In the genomic region with DNA sequence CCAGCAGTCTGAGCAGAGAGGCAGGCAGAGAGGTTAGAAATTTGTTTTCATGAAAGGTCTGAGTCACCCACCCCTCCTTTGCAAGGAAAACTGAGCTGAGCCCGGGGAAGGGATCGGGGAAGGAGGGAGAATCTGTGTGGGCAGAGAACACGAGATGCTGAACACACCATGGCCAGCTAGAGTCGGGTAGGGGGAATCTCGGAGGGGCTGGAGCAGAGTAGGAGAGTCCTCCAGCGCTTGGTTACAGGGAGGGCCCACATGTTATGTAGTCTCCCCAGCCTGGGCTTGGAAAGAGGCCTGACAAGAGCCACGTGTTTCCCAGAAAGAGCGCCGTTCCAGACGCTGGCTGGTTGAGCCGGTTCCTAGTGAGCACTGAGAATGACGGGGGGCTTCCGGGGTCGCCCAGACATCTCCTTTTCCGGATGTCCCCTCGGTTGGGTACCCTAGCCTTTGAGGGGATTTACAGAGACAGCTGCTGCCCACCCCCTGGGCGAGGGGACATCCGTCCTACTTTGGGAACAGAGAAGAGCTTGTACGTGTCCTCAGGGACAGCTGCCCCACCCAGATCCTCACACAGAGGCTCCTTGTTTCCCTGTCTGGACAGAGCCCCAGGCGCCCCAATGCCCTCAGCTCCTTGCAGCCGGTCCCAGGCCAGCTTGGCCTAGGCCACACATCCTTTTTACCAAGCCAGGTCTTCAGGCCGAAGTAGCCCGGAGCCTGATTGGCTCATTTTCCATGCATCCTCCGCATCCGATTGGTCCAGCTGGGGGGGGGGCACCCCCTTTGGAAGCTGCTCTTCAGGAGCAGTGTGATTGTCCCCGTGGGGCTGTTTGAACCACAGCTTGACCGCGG, we compare ENCODE assay signal across 8 mouse cellular contexts. TPM values are rescaled to one million over a fixed set of nuclear protein-coding genes. Genes with fewer than 3 reads are reported as not detected.
DNase-seq lines count a peak whose midpoint lies in the region; ATAC-seq and TF ChIP-seq lines count a peak whose summit lies in the region.

No protein-coding gene starts in this region.

- no peak for TF ChIP-seq CTCF in embryonic fibroblast, embryonic 13.5 days (IDR thresholded peaks at IDR 0.05; ENCODE audit: borderline replicate concordance, insufficient read depth, low read length)

- peak overlapping the region; percentile 3; the same call in 1 of the 2 replicates for H3K4me3 ChIP-seq in embryonic fibroblast, embryonic 13.5 days (ENCODE audit: insufficient read depth, low read length)
- peak overlapping the region; percentile 31 for H3K4me3 ChIP-seq in heart, embryonic 10.5 days
- peak overlapping the region; percentile 75 for H3K4me3 ChIP-seq in kidney, embryonic 14.5 days (ENCODE audit: low read length)
- H3K4me3 ChIP-seq in limb, embryonic 10.5 days = peak overlapping the region; percentile 38
- H3K4me3 ChIP-seq in neural tube, embryonic 12.5 days = 0 out of 2 replicates have a peak overlapping the region, but pooled peaks have one; percentile 7

- H3K27ac ChIP-seq in embryonic fibroblast, embryonic 13.5 days (ENCODE audit: insufficient read depth, low read length) = peak overlapping the region; percentile 97
- H3K27ac ChIP-seq in heart, embryonic 10.5 days = peak overlapping the region; percentile 78
- peak overlapping the region; percentile 95 for H3K27ac ChIP-seq in kidney, embryonic 14.5 days (ENCODE audit: low read depth, low read length)
- H3K27ac ChIP-seq in limb, embryonic 10.5 days = peak overlapping the region; percentile 87
- H3K27ac ChIP-seq in neural tube, embryonic 12.5 days = peak overlapping the region; percentile 53; the same call in 1 of the 2 replicates

- WGBS in heart, embryonic 10.5 days = 46% methylated on average over 28 of the region's 28 CpGs
- WGBS in kidney, embryonic 14.5 days = 14% methylated on average over 28 of the region's 28 CpGs
- WGBS in limb, embryonic 10.5 days = 33% methylated on average over 28 of the region's 28 CpGs
- WGBS in neural tube, embryonic 12.5 days = 39% methylated on average over 28 of the region's 28 CpGs

- peak; percentile 74 for TF ChIP-seq POLR2A in embryonic fibroblast, embryonic 13.5 days (IDR thresholded peaks at IDR 0.05; ENCODE audit: low read depth, low read length)

- H3K9me3 ChIP-seq in heart, embryonic 10.5 days = no peaks in the 10 kb centered on the region
- H3K9me3 ChIP-seq in kidney, embryonic 14.5 days (ENCODE audit: control insufficient read depth, low read length) = no peaks in the 10 kb centered on the region
- H3K9me3 ChIP-seq in limb, embryonic 10.5 days (replicated peaks) = no peaks in the 10 kb centered on the region
- no peaks in the 10 kb centered on the region for H3K9me3 ChIP-seq in neural tube, embryonic 12.5 days

- H3K36me3 ChIP-seq in heart, embryonic 10.5 days = peaks cover 34% of the 10 kb centered on the region
- H3K36me3 ChIP-seq in kidney, embryonic 14.5 days (ENCODE audit: control insufficient read depth, insufficient read depth, low read length) = peaks cover 18% of the 10 kb centered on the region
- peaks cover 42% of the 10 kb centered on the region for H3K36me3 ChIP-seq in limb, embryonic 10.5 days
- H3K36me3 ChIP-seq in neural tube, embryonic 12.5 days = peaks cover 9% of the 10 kb centered on the region

- H3K4me1 ChIP-seq in embryonic fibroblast, embryonic 13.5 days (ENCODE audit: control insufficient read depth, insufficient read depth, low read length) = peaks cover 14% of the 10 kb centered on the region
- peaks cover 51% of the 10 kb centered on the region for H3K4me1 ChIP-seq in heart, embryonic 10.5 days
- peaks cover 35% of the 10 kb centered on the region for H3K4me1 ChIP-seq in kidney, embryonic 14.5 days (ENCODE audit: control insufficient read depth, insufficient read depth, low read length)
- peaks cover 62% of the 10 kb centered on the region for H3K4me1 ChIP-seq in limb, embryonic 10.5 days
- peaks cover 27% of the 10 kb centered on the region for H3K4me1 ChIP-seq in neural tube, embryonic 12.5 days

- peak overlapping the region; percentile 78 for H3K4me2 ChIP-seq in kidney, embryonic 14.5 days (replicated peaks; ENCODE audit: low read depth, low read length)
- peak overlapping the region; percentile 50 for H3K4me2 ChIP-seq in neural tube, embryonic 12.5 days (replicated peaks)

- peak; percentile 38 for ATAC-seq in kidney, embryonic 14.5 days (ENCODE audit: low FRiP score, low TSS enrichment)
- ATAC-seq in neural tube, embryonic 12.5 days (ENCODE audit: low FRiP score, low read depth) = peak; percentile 27; the same call in 1 of the 2 replicates
- ATAC-seq in inflammation-experienced regulatory T-cells, adult 6 months = no peak

- no peaks in the 10 kb centered on the region for H3K27me3 ChIP-seq in heart, embryonic 10.5 days (ENCODE audit: insufficient read depth, poor library complexity, severe bottlenecking)
- no peaks in the 10 kb centered on the region for H3K27me3 ChIP-seq in kidney, embryonic 14.5 days (ENCODE audit: control insufficient read depth, insufficient read depth, low read length)
- H3K27me3 ChIP-seq in limb, embryonic 10.5 days (ENCODE audit: low read depth, poor library complexity, severe bottlenecking) = no peaks in the 10 kb centered on the region
- peaks cover 5% of the 10 kb centered on the region; the same call in 1 of the 2 replicates for H3K27me3 ChIP-seq in neural tube, embryonic 12.5 days (replicated peaks)

- H3K9ac ChIP-seq in kidney, embryonic 14.5 days (ENCODE audit: low read depth, low read length) = peak overlapping the region; percentile 42
- peak overlapping the region; percentile 41 for H3K9ac ChIP-seq in neural tube, embryonic 12.5 days

- peak; percentile 49 for DNase-seq in adrenal gland, postnatal 10 days
- no peak for DNase-seq in adrenal gland, adult 8-10 months
- no peak for DNase-seq in heart, embryonic 10.5 days (ENCODE audit: low spot score)
- DNase-seq in limb, embryonic 10.5 days (ENCODE audit: low spot score) = peak; percentile 62

RNA-seq across cellular contexts. Expression of gene S1pr2, which starts 4.2 kb away (rescaled TPM):
- 1 to 10 TPM; 7.4 to 9.7 TPM for total RNA-seq in adrenal gland, postnatal 10 days (2021)
- total RNA-seq in adrenal gland, adult 8-10 months (2022) = 10 to 100 TPM; 18.8 to 36.9 (median 26.6) TPM
- polyA plus RNA-seq in embryonic fibroblast, embryonic 13.5 days (2011; ENCODE audit: insufficient read length, low read depth, missing spikeins) = 34.0 and 36.2 TPM in 2 replicates
- 25.1 and 34.6 TPM in 2 replicates for polyA plus RNA-seq in heart, embryonic 10.5 days (2016; fragmentation: Nextera tagmentation; extraction: Ambion mirVana)
- 26.7 and 36.1 TPM in 2 replicates for polyA plus RNA-seq in kidney, embryonic 14.5 days (2014; fragmentation: Nextera tagmentation; extraction: Ambion mirVana)
- polyA plus RNA-seq in limb, embryonic 10.5 days (2016; fragmentation: Nextera tagmentation; extraction: Ambion mirVana) = 47.6 and 53.7 TPM in 2 replicates
- 17.7 and 19.5 TPM in 2 replicates for polyA plus RNA-seq in neural tube, embryonic 12.5 days (2016; fragmentation: Nextera tagmentation; extraction: Ambion mirVana)
- polyA plus RNA-seq in inflammation-experienced regulatory T-cells, adult 6 months (2017; shearing (Covaris generic)) = 1 to 10 TPM; 5.1 to 6.4 (median 5.9) TPM

RNA-seq across cellular contexts. Expression of gene Dnmt1, which starts 12.7 kb away (rescaled TPM):
- 10 to 100 TPM; 44.9 to 54.7 TPM for total RNA-seq in adrenal gland, postnatal 10 days (2021)
- total RNA-seq in adrenal gland, adult 8-10 months (2022) = 10 to 100 TPM; 39.6 to 63.8 (median 47.8) TPM
- 47.2 and 59.0 TPM in 2 replicates for polyA plus RNA-seq in embryonic fibroblast, embryonic 13.5 days (2011; ENCODE audit: insufficient read length, low read depth, missing spikeins)
- polyA plus RNA-seq in heart, embryonic 10.5 days (2016; fragmentation: Nextera tagmentation; extraction: Ambion mirVana) = 105 and 110 TPM in 2 replicates
- polyA plus RNA-seq in kidney, embryonic 14.5 days (2014; fragmentation: Nextera tagmentation; extraction: Ambion mirVana) = 71.8 and 87.1 TPM in 2 replicates
- 173 and 178 TPM in 2 replicates for polyA plus RNA-seq in limb, embryonic 10.5 days (2016; fragmentation: Nextera tagmentation; extraction: Ambion mirVana)
- 89.4 and 92.4 TPM in 2 replicates for polyA plus RNA-seq in neural tube, embryonic 12.5 days (2016; fragmentation: Nextera tagmentation; extraction: Ambion mirVana)
- polyA plus RNA-seq in inflammation-experienced regulatory T-cells, adult 6 months (2017; shearing (Covaris generic)) = 10 to 100 TPM; 41.0 to 78.9 (median 43.9) TPM

RNA-seq across cellular contexts. Expression of gene Mrpl4, which starts 30.2 kb away (rescaled TPM):
- total RNA-seq in adrenal gland, postnatal 10 days (2021) = 100 to 1,000 TPM; 121 to 125 TPM
- 100 to 1,000 TPM; 124 to 131 (median 129) TPM for total RNA-seq in adrenal gland, adult 8-10 months (2022)
- 43.7 and 43.9 TPM in 2 replicates for polyA plus RNA-seq in embryonic fibroblast, embryonic 13.5 days (2011; ENCODE audit: insufficient read length, low read depth, missing spikeins)
- polyA plus RNA-seq in heart, embryonic 10.5 days (2016; fragmentation: Nextera tagmentation; extraction: Ambion mirVana) = 157 and 162 TPM in 2 replicates
- 145 and 146 TPM in 2 replicates for polyA plus RNA-seq in kidney, embryonic 14.5 days (2014; fragmentation: Nextera tagmentation; extraction: Ambion mirVana)
- polyA plus RNA-seq in limb, embryonic 10.5 days (2016; fragmentation: Nextera tagmentation; extraction: Ambion mirVana) = 177 and 190 TPM in 2 replicates
- 116 and 121 TPM in 2 replicates for polyA plus RNA-seq in neural tube, embryonic 12.5 days (2016; fragmentation: Nextera tagmentation; extraction: Ambion mirVana)
- 100 to 1,000 TPM in 2 of 3 experiments, 10 to 100 TPM in 1; 95.6 to 122 (median 112) TPM for polyA plus RNA-seq in inflammation-experienced regulatory T-cells, adult 6 months (2017; shearing (Covaris generic))

RNA-seq across cellular contexts. Expression of gene Icam1, which starts 43.4 kb away (rescaled TPM):
- total RNA-seq in adrenal gland, postnatal 10 days (2021) = 10 to 100 TPM; 10.8 to 12.4 TPM
- 10 to 100 TPM; 14.9 to 33.1 (median 22.2) TPM for total RNA-seq in adrenal gland, adult 8-10 months (2022)
- polyA plus RNA-seq in embryonic fibroblast, embryonic 13.5 days (2011; ENCODE audit: insufficient read length, low read depth, missing spikeins) = 15.4 and 18.9 TPM in 2 replicates
- 7.7 and 9.7 TPM in 2 replicates for polyA plus RNA-seq in heart, embryonic 10.5 days (2016; fragmentation: Nextera tagmentation; extraction: Ambion mirVana)
- polyA plus RNA-seq in kidney, embryonic 14.5 days (2014; fragmentation: Nextera tagmentation; extraction: Ambion mirVana) = 7.1 and 10.3 TPM in 2 replicates
- 6.2 and 7.6 TPM in 2 replicates for polyA plus RNA-seq in limb, embryonic 10.5 days (2016; fragmentation: Nextera tagmentation; extraction: Ambion mirVana)
- 5.0 and 5.8 TPM in 2 replicates for polyA plus RNA-seq in neural tube, embryonic 12.5 days (2016; fragmentation: Nextera tagmentation; extraction: Ambion mirVana)
- polyA plus RNA-seq in inflammation-experienced regulatory T-cells, adult 6 months (2017; shearing (Covaris generic)) = 10 to 100 TPM; 50.8 to 92.7 (median 68.9) TPM

RNA-seq across cellular contexts. Expression of gene Icam4, which starts 56.8 kb away (rescaled TPM):
- total RNA-seq in adrenal gland, postnatal 10 days (2021) = 1 to 10 TPM; 2.3 to 3.2 TPM
- 1 to 10 TPM; 1.6 to 7.8 (median 5.4) TPM for total RNA-seq in adrenal gland, adult 8-10 months (2022)
- not detected in 2 replicates for polyA plus RNA-seq in embryonic fibroblast, embryonic 13.5 days (2011; ENCODE audit: insufficient read length, low read depth, missing spikeins)
- 15.2 and 19.9 TPM in 2 replicates for polyA plus RNA-seq in heart, embryonic 10.5 days (2016; fragmentation: Nextera tagmentation; extraction: Ambion mirVana)
- polyA plus RNA-seq in kidney, embryonic 14.5 days (2014; fragmentation: Nextera tagmentation; extraction: Ambion mirVana) = 0.45 and 0.49 TPM in 2 replicates
- polyA plus RNA-seq in limb, embryonic 10.5 days (2016; fragmentation: Nextera tagmentation; extraction: Ambion mirVana) = 5.1 and 5.4 TPM in 2 replicates
- 1.6 and 2.1 TPM in 2 replicates for polyA plus RNA-seq in neural tube, embryonic 12.5 days (2016; fragmentation: Nextera tagmentation; extraction: Ambion mirVana)
- polyA plus RNA-seq in inflammation-experienced regulatory T-cells, adult 6 months (2017; shearing (Covaris generic)) = 1 to 10 TPM; 1.6 to 6.3 (median 3.1) TPM

Comparison
In these comparisons a context has a peak if more than half of its experiments do, and no peak if none do; other contexts are left out.
1. DNase-seq: peak in adrenal gland, postnatal 10 days (single experiment) and limb, embryonic 10.5 days (single experiment); none in adrenal gland, adult 8-10 months (single experiment) and heart, embryonic 10.5 days (single experiment).
2. H3K4me3 ChIP-seq: peak in every context shown above with its lines; median percentile 75 in kidney, embryonic 14.5 days; 38 in limb, embryonic 10.5 days; 31 in heart, embryonic 10.5 days; 7 in neural tube, embryonic 12.5 days; 3 in embryonic fibroblast, embryonic 13.5 days.
3. Peak in every context shown above with its lines, with median percentiles within 50 percentile points of each other: H3K27ac ChIP-seq.